Mouse (Mus musculus) megakaryocyte, adult 5-6 weeks (primary cell): Measurements from ENCODE around the gene 1700029I15Rik. TPM values are rescaled to one million over a fixed set of nuclear protein-coding genes. Genes with fewer than 3 reads are reported as not detected.

ENCODE experiments used
- ATAC-seq: 2 replicates; pipeline ENCODE4 v1.8.0; 2016; ENCODE audit warnings: mild to moderate bottlenecking, inconsistent platforms; ENCODE audit not compliant: poor library complexity, severe bottlenecking
- total RNA-seq, 2 experiments: library from RNA; stranded (forward) in 1 of 2; stranded (reverse) in 1 of 2; fragments of 153-499, 151-499 nt in 1 of 2; fragments of 221-1000, 200-1000 nt in 1 of 2; gene quantifications; 2 replicates each; pipeline versions ENCODE4 v1.2.3 to v1.2.4; 2015 to 2017

1700029I15Rik gene
- total RNA-seq (2015) (2.6 and 3.5 TPM in 2 replicates), total RNA-seq (2017) (1.5 and 3.1 TPM in 2 replicates)

DNA sequence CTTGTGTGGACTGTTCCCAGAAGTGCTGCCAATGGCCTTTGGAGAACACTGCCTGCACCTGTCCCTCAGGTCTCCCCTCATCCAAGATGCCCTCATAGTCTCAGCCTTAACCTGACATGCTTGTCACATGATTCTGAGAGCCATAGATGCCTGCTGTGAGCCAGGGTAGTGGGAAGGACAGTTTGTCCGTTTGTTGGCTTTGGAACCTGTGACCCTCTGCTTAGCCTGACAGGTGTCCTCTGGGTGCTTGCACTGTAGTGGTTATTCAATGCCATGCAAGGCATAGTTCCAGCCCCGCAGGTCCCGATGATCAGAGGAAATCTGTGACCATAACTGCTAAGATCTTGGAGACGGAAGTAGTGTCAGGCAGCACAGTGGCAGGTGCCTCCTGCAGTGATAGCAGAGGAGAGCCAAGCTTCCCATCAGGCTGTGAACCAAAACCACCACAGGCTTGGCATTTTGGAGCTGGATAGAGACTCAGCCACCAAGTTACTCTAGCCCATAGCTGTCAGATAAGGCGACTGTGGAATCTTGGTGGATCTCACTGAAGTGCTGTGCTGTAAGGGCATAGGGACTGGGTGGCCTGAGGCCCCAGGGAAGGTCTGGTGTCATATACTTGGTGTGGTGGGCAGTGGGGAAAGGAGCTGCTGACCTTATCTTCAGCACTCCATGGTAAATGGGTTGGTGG, at the start of gene 1700029I15Rik:
Gene 1700029I15Rik (plus strand): TSS at position 638 of the 688 bp plus-strand sequence.
- no peak for ATAC-seq

DNA sequence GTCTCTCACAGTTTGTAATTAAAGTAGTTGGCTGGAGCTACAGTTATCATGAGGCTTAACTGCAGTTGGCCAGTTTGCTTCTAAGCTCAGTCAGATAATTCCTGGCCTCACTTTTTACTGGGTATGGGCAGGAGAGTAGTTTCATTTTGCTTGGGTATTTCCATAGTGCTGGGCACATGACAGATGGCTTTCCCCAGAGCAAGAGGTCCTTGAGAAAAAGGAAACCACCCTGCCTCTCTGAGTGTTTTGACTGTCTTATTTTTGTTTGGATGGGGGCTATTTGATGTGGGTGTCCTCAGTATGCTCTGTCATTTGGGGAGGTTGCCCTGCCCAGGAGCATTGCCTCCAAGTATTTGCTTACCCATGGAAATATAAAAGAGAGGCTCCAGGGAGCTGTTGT, 39.9 kb upstream of the 1700029I15Rik start:
- no peak for ATAC-seq

DNA sequence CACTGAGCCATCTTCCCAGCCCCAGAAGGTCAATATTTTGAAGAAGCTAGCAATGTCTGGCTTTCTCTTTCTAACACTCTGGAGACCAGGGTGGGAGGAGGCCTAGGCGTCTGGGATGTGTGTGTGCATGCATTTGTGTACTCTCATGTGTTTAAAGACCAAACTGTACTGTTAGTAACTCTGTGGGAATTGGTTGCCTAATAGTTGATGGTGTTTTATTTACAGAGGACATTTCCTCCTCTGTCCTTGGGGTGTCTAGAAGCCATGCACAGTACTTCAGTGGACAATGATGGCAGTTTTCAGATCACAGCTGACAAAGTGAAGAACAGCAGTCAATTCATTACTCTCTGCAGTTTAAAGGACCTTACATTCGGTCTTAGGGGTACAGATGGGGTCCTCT, 35.1 kb upstream of the 1700029I15Rik start:
- no peak for ATAC-seq

DNA sequence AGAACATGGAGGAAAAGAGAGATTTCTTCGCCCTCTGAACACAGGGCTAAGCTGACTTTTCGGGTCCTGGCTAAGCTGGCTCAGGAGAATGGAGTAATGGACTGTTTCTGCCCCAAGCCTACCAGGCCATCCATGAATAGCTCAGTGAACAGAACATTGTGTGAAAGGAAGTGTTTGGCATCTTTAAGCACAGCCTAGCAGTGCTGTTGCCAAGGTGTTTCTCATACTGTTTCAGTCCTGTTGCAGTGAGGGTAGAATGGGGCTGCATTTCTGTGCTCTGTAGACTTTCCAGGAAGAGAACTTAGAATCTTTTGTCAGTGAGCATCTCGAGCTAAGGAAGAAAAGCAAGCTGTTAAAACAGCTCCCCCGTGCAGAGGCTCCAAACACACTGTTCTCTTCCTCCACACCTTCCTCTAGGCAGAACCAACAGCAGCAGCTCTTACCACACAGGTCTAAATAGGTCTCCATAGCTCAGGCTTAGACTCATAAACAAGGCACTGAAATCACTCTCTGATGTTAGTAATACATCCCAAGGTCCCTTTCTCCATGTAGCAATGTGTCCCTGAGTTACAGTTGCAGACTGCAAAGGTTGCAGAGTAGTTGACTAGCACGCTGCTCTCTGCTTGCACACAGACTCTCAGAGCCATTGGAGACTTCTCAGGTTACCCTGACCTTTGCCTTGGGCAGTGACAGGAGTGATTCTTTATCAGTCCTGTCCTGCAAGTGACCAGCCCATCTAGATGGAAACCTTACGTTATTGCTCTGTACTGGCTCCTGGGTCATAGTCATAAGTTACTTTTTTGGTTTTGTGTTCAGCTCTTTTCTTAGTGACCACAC, 32.5 kb upstream of the 1700029I15Rik start:
- ATAC-seq, result no peak

DNA sequence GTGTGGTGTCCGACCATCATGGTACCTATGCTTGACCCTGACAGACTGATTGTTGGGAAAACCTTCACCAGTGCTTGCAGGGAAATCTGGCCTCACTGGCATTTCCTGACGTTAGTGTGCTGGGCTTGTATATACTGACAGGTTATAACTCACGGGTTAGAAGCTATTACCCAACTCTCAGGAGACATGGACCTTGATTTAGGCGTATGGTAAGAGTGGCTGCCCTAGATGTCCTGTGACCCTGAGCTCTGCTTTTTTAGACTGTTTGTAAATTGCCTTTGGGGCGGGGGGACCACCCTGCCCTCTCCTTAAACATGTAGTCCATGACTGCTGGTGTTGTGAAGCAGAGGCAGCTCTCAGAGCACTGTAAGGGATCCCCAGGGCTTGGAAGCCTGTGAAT, 31.7 kb upstream of the 1700029I15Rik start:
- no peak for ATAC-seq

DNA sequence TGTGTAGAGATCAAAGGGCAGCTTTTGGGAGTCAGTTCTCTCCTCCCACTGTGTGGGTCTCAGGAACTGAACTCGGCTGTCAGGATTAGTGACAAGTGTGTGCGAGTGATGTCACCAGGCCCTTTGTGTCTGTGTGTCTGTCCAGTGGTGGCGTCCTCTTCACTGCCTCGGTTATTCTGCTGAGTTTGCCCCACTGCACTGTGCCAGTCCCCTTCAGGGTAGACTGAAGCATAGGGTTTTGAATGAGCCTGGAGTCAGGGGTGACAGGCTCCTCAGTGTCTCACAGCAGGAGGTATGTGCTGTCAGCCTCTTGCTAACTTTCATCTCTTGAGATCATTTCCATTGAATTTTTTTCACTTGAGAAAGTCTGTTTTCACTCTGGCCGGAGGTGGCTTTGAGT, 28.9 kb upstream of the 1700029I15Rik start:
- ATAC-seq, result no peak

DNA sequence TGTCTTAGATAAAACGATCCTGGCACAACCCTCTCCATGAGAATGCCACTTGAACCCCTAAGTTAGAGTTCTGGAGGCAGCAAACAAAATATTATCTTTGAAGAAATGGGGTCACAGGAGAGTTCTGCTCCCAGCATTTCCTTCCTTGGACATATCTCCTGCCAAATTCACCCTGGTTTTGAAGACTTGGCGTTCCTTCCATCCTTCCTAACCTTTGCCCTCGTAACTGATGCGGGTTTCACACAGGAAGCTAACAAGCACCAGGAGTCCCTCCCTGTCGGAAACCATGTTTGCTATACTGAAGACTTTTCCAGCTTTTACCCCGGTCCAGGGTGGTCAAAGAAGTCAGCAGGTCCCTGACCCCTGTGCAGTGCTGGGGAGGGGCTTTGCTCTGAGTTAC, 28.1 kb upstream of the 1700029I15Rik start:
- ATAC-seq, result no peak

DNA sequence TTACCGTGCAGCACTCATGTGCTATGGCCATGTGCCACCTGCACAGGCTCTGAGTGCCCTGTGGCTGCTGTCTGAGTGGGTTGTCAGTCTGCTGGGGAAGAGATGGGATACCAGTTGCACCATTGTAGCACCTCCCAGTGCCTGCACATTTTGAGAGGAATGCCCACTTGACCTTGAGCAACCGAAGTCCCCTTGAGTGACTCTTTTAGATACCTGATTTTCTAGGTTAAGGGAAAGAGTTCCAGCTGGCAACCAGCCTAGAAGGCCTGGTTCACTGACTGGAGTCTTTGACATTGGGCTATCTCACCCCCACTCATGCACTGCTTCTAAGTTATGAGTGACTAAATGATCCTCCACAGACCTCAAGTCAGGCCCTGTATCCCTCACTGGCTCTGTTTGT, 23.0 kb upstream of the 1700029I15Rik start:
- ATAC-seq, result no peak

DNA sequence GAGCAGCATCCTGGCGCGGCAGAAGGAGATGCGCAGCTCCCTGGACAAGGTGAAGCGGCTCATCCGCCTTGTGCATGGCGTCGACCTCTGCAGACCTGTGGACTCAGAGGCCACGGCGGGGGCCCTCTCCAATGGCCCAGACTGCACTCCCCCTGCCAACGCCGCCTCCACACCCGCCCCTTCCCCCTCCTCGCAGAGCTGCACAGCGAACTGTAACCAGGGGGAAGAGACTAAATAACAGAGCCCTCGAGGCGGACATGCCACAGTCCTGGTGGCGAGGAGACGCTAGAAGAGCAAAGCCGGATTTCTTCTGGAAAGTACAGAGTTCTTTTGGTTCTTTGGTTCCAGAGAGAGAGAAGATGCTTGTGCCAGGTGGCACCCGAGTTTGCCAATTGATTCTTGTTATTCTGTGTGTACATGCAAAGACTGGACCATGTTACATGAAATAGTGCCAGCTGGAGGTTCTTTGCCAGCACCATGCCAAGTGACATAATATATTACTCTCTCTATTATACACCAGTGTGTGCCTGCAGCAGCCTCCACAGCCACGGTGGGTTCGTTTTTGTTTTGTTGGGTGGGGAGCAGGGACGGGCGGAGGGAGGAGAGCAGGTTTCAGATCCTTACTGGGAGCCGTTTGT, 22.0 kb upstream of the 1700029I15Rik start:
- no peak for ATAC-seq

DNA sequence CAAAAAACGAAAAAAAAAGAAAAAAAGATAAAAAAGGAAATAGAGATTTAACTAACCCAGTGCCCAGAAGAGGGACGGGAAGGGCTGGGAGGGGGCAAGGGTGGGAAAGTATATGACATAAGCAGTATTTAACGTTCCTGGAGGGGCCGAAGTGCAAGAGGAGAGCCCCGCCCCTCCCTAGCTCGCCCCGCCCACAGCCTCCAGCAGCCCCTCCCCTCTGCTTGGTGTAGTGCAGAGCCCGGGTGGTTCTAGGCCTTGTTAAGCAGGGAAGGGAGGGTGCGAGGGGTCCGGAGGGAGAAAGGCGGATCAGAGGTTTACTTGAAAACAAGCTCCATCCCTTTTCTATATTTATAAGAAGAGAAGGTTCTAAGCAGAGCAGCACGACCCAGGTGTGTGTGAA, 21.4 kb upstream of the 1700029I15Rik start:
- no peak for ATAC-seq

DNA sequence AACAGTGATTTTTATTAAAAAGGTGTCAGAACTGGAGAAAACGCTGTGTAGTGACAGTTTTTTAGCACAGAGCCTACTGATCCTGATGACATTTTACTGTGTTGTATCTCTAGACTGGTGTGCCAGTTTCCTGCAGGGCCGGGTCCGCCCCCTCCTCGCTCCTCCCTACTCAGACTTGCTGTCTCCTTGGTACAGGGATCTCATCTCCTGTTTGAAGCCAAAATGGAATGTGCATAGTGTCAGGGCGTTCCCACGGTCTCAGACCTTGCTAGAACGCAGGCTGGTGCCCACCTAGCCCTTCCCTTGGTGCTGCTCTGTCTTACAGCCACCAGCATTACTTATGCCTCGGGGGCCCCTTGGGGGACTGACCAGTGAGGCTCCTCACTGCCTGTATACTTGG, 20.5 kb upstream of the 1700029I15Rik start:
- ATAC-seq, result no peak

DNA sequence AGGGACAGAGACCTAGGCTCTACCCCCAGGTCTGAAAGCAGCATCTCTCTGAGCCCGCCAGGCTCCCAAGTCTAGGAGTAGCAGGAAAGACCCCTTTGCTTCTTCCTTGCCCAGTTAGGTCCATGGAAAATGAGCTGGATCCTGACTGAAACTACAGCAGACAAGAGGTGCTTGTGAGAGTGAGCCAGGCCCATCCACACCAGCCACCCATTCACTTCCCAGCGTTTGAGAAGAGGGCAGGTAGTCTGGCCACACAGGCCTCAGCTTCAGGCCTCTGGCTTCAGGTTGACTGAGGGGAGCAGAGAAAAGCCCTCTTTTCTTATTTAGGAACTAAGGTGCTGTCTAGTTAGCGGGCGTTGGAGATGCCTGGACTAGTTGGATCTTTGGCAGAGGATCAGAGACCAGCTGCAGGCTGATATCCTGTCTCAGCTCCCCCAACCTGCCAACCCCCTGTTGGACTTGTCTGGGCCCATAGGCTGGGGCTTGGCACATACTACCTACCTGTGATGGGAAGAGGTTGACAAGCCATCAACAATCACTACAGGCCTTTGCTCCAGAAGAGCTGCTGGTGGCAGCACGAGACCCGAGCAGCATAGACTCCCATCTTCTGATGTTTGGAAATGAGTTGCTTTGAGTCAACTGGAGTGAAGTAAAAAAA, 19.6 kb upstream of the 1700029I15Rik start:
- ATAC-seq, result no peak

DNA sequence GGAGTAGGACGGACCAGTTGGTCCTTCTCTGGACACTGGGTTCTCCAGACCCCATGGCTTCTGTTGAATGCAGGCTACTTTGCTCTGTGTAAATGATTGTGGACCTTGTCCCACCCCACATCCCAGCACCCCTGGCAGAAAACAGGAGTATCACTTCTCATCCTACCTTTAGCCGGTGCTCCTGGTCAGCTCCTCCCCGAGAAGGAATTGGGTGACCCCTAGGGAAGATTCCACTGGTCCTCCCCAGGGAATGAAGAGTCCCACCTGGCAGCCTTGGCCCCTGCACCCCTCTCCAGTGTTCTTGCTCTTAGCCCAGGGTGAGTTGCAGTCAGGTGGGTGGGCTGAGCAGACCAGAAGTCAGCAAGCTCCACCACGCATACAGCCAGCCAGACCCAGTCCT, 18.3 kb upstream of the 1700029I15Rik start:
- ATAC-seq, result no peak

DNA sequence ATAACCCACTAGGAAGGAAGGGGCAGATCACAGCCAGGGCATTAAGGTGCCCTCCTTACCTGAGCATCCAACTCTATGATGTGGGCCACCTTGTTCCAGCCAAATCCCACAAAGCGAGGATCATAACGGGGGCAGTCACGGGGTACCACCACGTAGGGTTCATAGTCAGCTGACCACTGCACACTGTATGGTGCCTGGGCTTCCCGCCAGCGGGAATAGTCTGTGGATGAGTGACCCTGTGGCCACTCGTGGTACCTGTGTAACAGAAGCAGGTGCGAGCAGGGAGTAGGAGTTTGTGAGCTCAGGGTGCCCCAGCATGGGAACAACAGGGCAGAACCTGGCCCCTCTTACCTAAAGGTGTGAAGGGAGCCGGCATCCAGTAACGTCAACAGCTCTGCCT, 16.8 kb upstream of the 1700029I15Rik start:
- ATAC-seq, result no peak

DNA sequence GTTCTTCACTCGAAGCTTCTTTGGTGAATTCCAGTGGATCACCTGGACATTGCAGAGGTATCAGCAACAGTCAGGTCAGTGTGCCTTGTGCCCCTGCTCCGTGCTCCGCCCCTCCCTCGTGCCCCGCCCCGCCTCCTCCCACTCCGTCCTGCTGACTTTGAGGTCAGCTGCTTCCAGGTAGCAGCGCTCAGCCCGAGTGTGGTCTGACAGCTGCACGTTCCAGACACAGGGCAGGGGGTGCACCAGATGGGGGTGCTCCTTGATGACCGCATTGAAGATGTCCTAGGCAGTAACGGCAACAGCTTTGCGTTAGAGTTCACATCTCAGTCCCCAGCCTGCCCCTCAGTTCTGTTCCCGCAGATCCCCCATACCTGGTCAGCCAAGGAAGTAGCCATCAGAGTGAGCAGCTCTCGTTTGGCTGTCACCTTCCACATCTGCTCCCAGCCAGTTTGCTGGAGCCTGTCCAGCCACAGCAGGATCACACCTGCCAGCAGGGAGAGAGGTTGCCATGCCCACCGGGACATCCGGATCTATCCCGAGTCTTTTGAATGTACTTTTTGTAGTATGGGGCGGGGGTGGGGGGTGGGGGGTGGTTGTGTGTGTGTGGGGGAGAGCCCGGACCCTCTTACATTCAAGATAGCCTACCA, 14.8 kb upstream of the 1700029I15Rik start:
- no peak for ATAC-seq

DNA sequence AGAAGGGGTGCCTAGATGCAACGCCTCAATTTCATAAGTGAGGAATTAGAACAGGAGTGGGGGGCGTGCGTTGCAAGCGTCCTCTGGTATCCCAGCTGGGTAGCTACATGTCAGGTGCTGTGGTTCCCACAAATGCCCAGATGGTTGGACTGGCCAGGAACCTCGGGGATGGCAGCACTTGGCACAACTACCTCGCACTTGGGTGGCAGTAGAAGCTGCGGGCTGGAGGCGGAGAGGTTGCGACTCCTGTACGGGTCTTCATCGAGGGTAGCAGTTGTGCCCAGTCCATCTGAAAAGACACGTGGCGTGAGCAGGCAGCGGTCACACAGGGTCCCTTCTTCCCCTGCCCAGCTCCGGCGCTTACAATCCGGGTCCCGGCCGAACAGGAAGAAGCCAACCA, 12.0 kb upstream of the 1700029I15Rik start:
- no peak for ATAC-seq

DNA sequence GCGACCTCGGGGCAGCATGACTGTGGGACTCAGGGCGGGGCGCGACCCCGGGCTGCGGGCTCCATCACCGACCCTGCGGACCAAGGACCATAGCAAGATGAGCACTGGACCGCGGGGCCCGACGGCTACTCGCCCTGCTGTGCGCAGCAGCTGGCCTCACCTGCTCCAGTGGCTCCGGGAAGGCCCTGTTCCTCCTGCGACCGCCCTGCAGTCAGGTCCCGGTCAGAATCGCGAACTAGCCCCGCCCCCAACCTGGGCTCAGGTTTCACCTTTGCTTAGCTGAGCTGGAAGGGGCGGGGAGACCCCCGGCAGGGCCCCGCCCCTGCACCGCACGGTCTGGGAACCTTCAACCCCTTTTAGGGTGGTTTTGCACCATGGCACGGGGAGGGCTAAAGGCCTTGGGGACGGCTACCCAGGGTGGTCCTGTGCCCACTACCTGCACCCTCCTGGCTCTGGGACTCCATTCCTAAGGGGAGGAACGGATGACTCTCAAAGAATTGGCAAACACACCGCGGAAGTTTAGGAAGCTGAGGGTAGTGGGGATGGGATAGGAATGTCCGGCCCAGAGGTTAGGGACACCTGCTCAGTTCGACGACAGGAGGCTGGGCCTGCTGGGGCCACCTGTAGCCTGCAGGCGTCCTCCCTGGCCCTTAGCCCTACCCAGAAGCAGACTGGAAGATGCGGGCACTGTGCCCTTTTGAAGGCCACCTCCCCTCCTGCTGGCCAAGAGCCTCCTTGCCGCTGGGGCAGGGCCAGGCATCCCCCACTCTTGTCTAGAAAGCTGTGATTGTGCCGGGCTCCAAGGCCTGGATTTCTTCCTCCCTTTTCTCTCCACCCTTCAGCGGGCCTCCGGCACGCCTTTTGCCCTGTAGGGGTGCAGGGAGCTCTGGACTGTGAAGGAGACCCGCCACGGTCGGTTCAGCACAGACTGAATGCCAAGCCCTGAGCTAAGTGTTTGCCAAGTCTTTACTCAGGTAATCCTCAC, 11.2 kb upstream of the 1700029I15Rik start:
- ATAC-seq, result no peak

DNA sequence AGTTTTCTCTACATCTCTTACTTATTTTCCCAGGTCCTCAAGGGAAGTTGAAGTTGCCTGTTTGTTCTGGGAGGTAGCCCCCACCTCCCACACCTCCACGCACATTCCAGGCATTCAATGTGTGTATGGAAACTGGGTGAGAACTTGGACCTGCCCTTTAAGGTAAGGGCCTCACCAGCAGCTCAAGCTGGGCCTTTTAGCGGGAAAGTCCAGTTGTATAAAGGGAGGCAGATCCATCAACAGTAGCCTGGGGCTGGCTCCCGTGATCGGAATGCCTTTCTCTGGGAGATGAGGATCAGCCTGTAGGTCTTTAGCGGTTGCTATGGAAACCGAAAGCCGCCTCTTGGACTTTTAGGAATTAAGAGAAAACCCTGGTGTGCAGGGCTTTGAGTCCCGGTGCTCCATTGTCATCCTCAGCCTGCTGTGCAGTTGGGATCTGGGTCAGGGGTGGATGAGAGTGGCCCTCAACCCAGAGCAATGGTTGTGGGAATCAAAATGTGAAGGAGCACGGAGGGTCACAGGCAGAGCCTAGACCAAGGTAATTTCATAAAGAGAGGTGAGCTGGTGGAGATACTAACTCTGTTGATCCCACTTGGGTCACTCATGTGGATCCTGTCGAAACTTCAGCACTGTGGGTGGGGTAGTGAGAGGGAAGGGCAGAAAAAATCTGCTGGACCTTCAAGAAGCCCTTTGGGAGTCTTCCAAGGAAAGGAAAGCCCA, 10.2 kb upstream of the 1700029I15Rik start:
- ATAC-seq, result no peak
